9 mouse cellular contexts compared by ENCODE assay signal in the genomic region with DNA sequence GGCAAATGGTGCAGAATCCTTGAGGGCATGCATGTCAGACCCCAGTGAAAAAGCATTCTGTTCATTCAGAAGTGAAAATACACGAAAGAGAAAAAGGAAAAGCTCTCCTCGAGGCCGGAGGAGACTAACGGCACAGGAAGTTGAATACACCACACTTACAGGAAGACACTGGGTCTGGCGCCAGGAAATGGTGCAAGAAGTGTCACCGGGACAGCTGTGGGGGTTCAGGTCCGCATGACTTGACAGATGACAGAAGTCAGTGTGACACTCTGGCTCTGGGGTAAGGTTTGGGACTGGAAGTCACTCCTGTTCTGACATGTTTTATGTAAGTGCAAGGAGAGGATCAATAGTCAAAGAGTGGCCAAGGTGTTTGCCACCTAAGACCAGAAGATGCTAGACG. TPM values are rescaled to one million over a fixed set of nuclear protein-coding genes. Genes with fewer than 3 reads are reported as not detected.
DNase-seq lines count a peak whose midpoint lies in the region; ATAC-seq lines count a peak whose summit lies in the region.
"Had no signal": no experiment of that assay in that cellular context is flagged by ENCODE, and none has a peak within 500 bp of the region (broad histone marks: within the 10 kb centered on the region; RNA-seq: fewer than 3 reads in every experiment).

No protein-coding gene starts in this region.

- ATAC-seq in megakaryocyte-erythroid progenitor cell, adult 5-6 weeks (replicated peaks; ENCODE audit: low FRiP score, low TSS enrichment, poor library complexity, severe bottlenecking): no peak
- ATAC-seq in midbrain, embryonic 16.5 days: no peak

- H3K4me1 ChIP-seq in midbrain, embryonic 16.5 days (ENCODE audit: control insufficient read depth, insufficient read depth, low read length): no peaks in the 10 kb centered on the region

- H3K27me3 ChIP-seq in midbrain, embryonic 16.5 days (ENCODE audit: control insufficient read depth, insufficient read depth, low read depth, low read length): no peaks in the 10 kb centered on the region

- no peaks in the 10 kb centered on the region for H3K36me3 ChIP-seq in macrophage (ENCODE audit: inconsistent target)
- no peaks in the 10 kb centered on the region for H3K36me3 ChIP-seq in midbrain, embryonic 16.5 days (ENCODE audit: control insufficient read depth, insufficient read depth, low read length)

- no peak overlapping the region for H3K4me3 ChIP-seq in macrophage (ENCODE audit: inconsistent target)
- H3K4me3 ChIP-seq in midbrain, embryonic 16.5 days (ENCODE audit: low read depth, low read length): no peak overlapping the region
- H3K4me3 ChIP-seq: myocyte had no signal

- no peaks in the 10 kb centered on the region for H3K9me3 ChIP-seq in midbrain, embryonic 16.5 days (replicated peaks; ENCODE audit: control insufficient read depth, low read length, poor library complexity, severe bottlenecking)

- H3K9ac ChIP-seq in midbrain, embryonic 16.5 days (ENCODE audit: low read depth, low read length): no peak overlapping the region

- H3K27ac ChIP-seq in macrophage: peak overlapping the region; percentile 95
- H3K27ac ChIP-seq in midbrain, embryonic 16.5 days (ENCODE audit: low read length): no peak overlapping the region

- no peak overlapping the region for H3K4me2 ChIP-seq in midbrain, embryonic 16.5 days (ENCODE audit: low read length)

- H3K79me2 ChIP-seq in macrophage (ENCODE audit: inconsistent target): no peaks in the 10 kb centered on the region

- WGBS in macrophage (ENCODE audit: missing documents): 7% methylated on average over 8 of the region's 8 CpGs
- WGBS in midbrain, embryonic 16.5 days: 89% methylated on average over 8 of the region's 8 CpGs

- peak; percentile 42 for DNase-seq in adrenal gland, adult 2 months
- DNase-seq in adrenal gland, postnatal 10 days: no peak
- DNase-seq in CD4-positive, CD25-positive, alpha-beta regulatory T cell, adult 2 months (ENCODE audit: low read depth, low spot score): peak; percentile 67
- DNase-seq in kidney, postnatal 10 days: peak; percentile 72
- DNase-seq in embryo, embryonic 11 days: no peak

RNA-seq across cellular contexts. Expression of gene Stk32c, which starts 11.6 kb away (rescaled TPM):
- 1 to 10 TPM; 2.8 to 3.1 TPM for total RNA-seq in adrenal gland, adult 2 months (2021)
- 3.1 and 7.4 TPM in 2 replicates for polyA plus RNA-seq in adrenal gland, adult 2 months (2012; rRNA removed)
- 1 to 10 TPM; 2.7 to 3.5 TPM for total RNA-seq in adrenal gland, postnatal 10 days (2021)
- 1 to 10 TPM in 7 of 26 experiments, under 1 TPM in 16, not detected in 3; 0.31 to 2.4 (median 0.62) TPM for total RNA-seq in macrophage (2018; cell fraction: chromatin; rRNA removed)
- total RNA-seq in macrophage (2018; cell fraction: cytosol; rRNA removed): under 1 TPM in 24 of 26 experiments, not detected in 2; 0.07 to 0.26 (median 0.15) TPM
- 1 to 10 TPM in 2 of 26 experiments, under 1 TPM in 12, not detected in 12; 0.23 to 1.5 (median 0.38) TPM for total RNA-seq in macrophage (2018; cell fraction: nucleus; rRNA removed)
- polyA plus RNA-seq in macrophage (2018): 0.17 to 0.21 TPM (median 0.19 TPM) in 3 replicates
- not detected in 2 replicates for total RNA-seq in megakaryocyte-erythroid progenitor cell, adult 5-6 weeks (2014; fragmentation: Nextera tagmentation)
- total RNA-seq in megakaryocyte-erythroid progenitor cell, adult 5-6 weeks (2017): 0.88 TPM in 1 of 2 replicates, not detected in the other
- polyA plus RNA-seq in midbrain, embryonic 16.5 days (2015; fragmentation: Nextera tagmentation; extraction: Ambion mirVana): 3.2 and 3.7 TPM in 2 replicates

RNA-seq across cellular contexts. Expression of gene Lrrc27, which starts 11.9 kb away (rescaled TPM):
- total RNA-seq in adrenal gland, adult 2 months (2021): 1 to 10 TPM; 4.1 to 8.3 TPM
- 7.6 and 7.8 TPM in 2 replicates for polyA plus RNA-seq in adrenal gland, adult 2 months (2012; rRNA removed)
- 1 to 10 TPM; 3.9 to 7.7 TPM for total RNA-seq in adrenal gland, postnatal 10 days (2021)
- 10 to 100 TPM in 25 of 26 experiments, 1 to 10 TPM in 1; 6.5 to 82.5 (median 31.4) TPM for total RNA-seq in macrophage (2018; cell fraction: chromatin; rRNA removed)
- total RNA-seq in macrophage (2018; cell fraction: cytosol; rRNA removed): 10 to 100 TPM; 20.5 to 77.7 (median 44.0) TPM
- total RNA-seq in macrophage (2018; cell fraction: nucleus; rRNA removed): 100 to 1,000 TPM in 2 of 26 experiments, 10 to 100 TPM in 23, 1 to 10 TPM in 1; 7.1 to 116 (median 41.1) TPM
- polyA plus RNA-seq in macrophage (2018): 73.4 to 159 TPM (median 94.3 TPM) in 3 replicates
- total RNA-seq in megakaryocyte-erythroid progenitor cell, adult 5-6 weeks (2014; fragmentation: Nextera tagmentation): 2.4 TPM in 1 of 2 replicates, not detected in the other
- total RNA-seq in megakaryocyte-erythroid progenitor cell, adult 5-6 weeks (2017): 0.56 and 1.4 TPM in 2 replicates
- polyA plus RNA-seq in midbrain, embryonic 16.5 days (2015; fragmentation: Nextera tagmentation; extraction: Ambion mirVana): 6.2 and 7.0 TPM in 2 replicates

RNA-seq across cellular contexts. Expression of gene Pwwp2b, which starts 23.6 kb away (rescaled TPM):
- 10 to 100 TPM in 1 of 2 experiments, 1 to 10 TPM in 1; 8.9 to 16.1 TPM for total RNA-seq in adrenal gland, adult 2 months (2021)
- 19.6 and 24.4 TPM in 2 replicates for polyA plus RNA-seq in adrenal gland, adult 2 months (2012; rRNA removed)
- 10 to 100 TPM in 1 of 2 experiments, 1 to 10 TPM in 1; 9.2 to 22.2 TPM for total RNA-seq in adrenal gland, postnatal 10 days (2021)
- 100 to 1,000 TPM in 1 of 26 experiments, 10 to 100 TPM in 25; 20.0 to 106 (median 39.1) TPM for total RNA-seq in macrophage (2018; cell fraction: chromatin; rRNA removed)
- total RNA-seq in macrophage (2018; cell fraction: cytosol; rRNA removed): 10 to 100 TPM; 12.0 to 39.3 (median 24.7) TPM
- total RNA-seq in macrophage (2018; cell fraction: nucleus; rRNA removed): 10 to 100 TPM; 13.7 to 86.6 (median 34.0) TPM
- 25.2 to 32.3 TPM (median 28.0 TPM) in 3 replicates for polyA plus RNA-seq in macrophage (2018)
- 1.4 and 2.4 TPM in 2 replicates for total RNA-seq in megakaryocyte-erythroid progenitor cell, adult 5-6 weeks (2014; fragmentation: Nextera tagmentation)
- total RNA-seq in megakaryocyte-erythroid progenitor cell, adult 5-6 weeks (2017): 1.1 and 2.1 TPM in 2 replicates
- 4.4 and 5.1 TPM in 2 replicates for polyA plus RNA-seq in midbrain, embryonic 16.5 days (2015; fragmentation: Nextera tagmentation; extraction: Ambion mirVana)

Comparison
In these comparisons a context has a peak if more than half of its experiments do, and no peak if none do; other contexts are left out.
1. DNase-seq: peak in adrenal gland, adult 2 months (single experiment), CD4-positive, CD25-positive, alpha-beta regulatory T cell, adult 2 months (single experiment) and kidney, postnatal 10 days (single experiment); none in adrenal gland, postnatal 10 days (single experiment) and embryo, embryonic 11 days (single experiment).